Mouse (Mus musculus): ENCODE data around the gene Ston1. TPM values are rescaled to one million over a fixed set of nuclear protein-coding genes. Genes with fewer than 3 reads are reported as not detected.

Ston1 gene
- 0.77 and 0.96 TPM in 2 replicates for polyA plus RNA-seq (2015; fragmentation: Nextera tagmentation; extraction: Ambion mirVana)

- Histone ChIP-seq H3K27me3 (peaks cover 6% of the 10 kb centered on the region), H3K9me3 (replicated peaks) (no peaks in the 10 kb centered on the region), H3K9ac (peak within 1 kb of the TSS; percentile 23; the same call in 1 of the 2 replicates), H3K4me2 (peak within 1 kb of the TSS; percentile 68), H3K4me3 (replicated peaks) (peak within 1 kb of the TSS; percentile 55), H3K27ac (replicated peaks) (0 out of 2 replicates have a peak within 1 kb of the TSS, but pooled peaks have one; percentile 24), H3K36me3 (replicated peaks) (no peaks in the 10 kb centered on the region), H3K4me1 (replicated peaks) (peaks cover 6% of the 10 kb centered on the region)
- under 1% methylated on average over 41 of the region's 41 CpGs for WGBS (ENCODE audit: insufficient replicate concordance)
- peak; percentile 76 for ATAC-seq (ENCODE audit: insufficient read depth)
Measured at GRCm38 (mm10) chr17:88597222-88598055, at the start of gene Ston1. Ston1 (plus strand) TSS chr17:88597684.

- Histone ChIP-seq H3K36me3 (replicated peaks) (peaks cover 26% of the 10 kb centered on the region), H3K9ac (no peak overlapping the region), H3K27me3 (no peaks in the 10 kb centered on the region), H3K9me3 (replicated peaks) (no peaks in the 10 kb centered on the region), H3K4me3 (replicated peaks) (no peak overlapping the region), H3K4me1 (replicated peaks) (peaks cover 43% of the 10 kb centered on the region), H3K4me2 (0 out of 2 replicates have a peak overlapping the region, but pooled peaks have one; percentile 4), H3K27ac (replicated peaks) (no peak overlapping the region)
- WGBS (ENCODE audit: insufficient replicate concordance) = 60% methylated on average over 24 of the region's 24 CpGs
- peak; percentile 45 for ATAC-seq (ENCODE audit: insufficient read depth)
Measured at GRCm38 (mm10) chr17:88549411-88550191, 47.9 kb upstream of the Ston1 start.

DNA sequence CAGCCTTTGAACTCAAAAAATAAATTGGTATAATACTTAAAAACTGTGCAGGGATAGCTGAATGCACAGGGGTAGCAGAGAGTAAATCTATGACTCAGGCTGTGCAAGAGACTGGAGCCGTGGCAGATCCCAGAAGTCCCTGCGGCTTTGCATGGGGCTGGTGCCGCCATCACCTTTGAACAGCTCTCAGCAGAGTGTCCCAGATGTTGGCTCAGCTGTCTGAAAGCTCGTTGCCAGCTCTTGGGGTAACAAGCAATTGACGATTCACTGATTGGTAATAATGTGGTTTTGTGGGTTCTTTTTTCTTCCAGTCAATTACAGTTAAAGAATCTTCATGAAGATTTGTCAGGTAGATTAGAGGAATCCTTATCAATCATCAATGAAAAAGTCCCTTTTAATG, 47.1 kb upstream of the Ston1 start:
- no peak for ATAC-seq (ENCODE audit: insufficient read depth)
- Histone ChIP-seq H3K27me3 (no peaks in the 10 kb centered on the region), H3K9me3 (replicated peaks) (no peaks in the 10 kb centered on the region), H3K9ac (no peak overlapping the region), H3K4me3 (replicated peaks) (no peak overlapping the region), H3K27ac (replicated peaks) (no peak overlapping the region), H3K4me2 (no peak overlapping the region), H3K4me1 (replicated peaks) (peaks cover 42% of the 10 kb centered on the region), H3K36me3 (replicated peaks) (peaks cover 32% of the 10 kb centered on the region)
- 67% methylated on average over 5 of the region's 5 CpGs for WGBS (ENCODE audit: insufficient replicate concordance)

- ATAC-seq (ENCODE audit: insufficient read depth) = no peak
- Histone ChIP-seq H3K27me3 (no peaks in the 10 kb centered on the region), H3K36me3 (replicated peaks) (peaks cover 31% of the 10 kb centered on the region), H3K4me1 (replicated peaks) (peaks cover 41% of the 10 kb centered on the region), H3K4me2 (no peak overlapping the region), H3K27ac (replicated peaks) (peak overlapping the region; percentile 60; the same call in 1 of the 2 replicates), H3K4me3 (replicated peaks) (no peak overlapping the region), H3K9ac (no peak overlapping the region), H3K9me3 (replicated peaks) (no peaks in the 10 kb centered on the region)
- WGBS (ENCODE audit: insufficient replicate concordance) = 35% methylated on average over 10 of the region's 10 CpGs
Measured at GRCm38 (mm10) chr17:88550981-88551940, 46.2 kb upstream of the Ston1 start.

DNA sequence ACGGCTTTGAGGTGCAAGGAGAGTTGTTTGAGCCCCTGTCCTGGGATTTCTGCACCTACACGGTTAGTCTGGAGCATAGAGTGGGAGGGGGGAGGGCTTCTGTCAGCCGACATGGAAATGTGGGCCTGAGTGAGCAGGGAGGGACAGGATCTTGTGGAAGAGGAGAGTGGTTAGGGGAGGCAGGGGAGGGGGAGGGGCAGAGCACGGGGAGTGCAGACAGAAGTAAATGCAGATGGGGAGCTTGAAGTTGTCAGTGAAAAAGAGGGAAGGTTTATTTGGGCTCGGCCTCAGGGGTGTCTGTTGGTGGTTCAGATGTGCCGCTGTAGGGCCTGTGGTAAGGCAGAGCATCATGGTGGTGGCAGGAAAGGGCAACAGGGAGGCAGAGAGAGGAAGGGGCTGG, 44.9 kb upstream of the Ston1 start:
- no peak for ATAC-seq (ENCODE audit: insufficient read depth)
- no peak overlapping the region for H3K9ac ChIP-seq
- no peaks in the 10 kb centered on the region for H3K27me3 ChIP-seq
- H3K27ac ChIP-seq (replicated peaks) = 0 out of 2 replicates have a peak overlapping the region, but pooled peaks have one; percentile 1
- H3K9me3 ChIP-seq (replicated peaks) = no peaks in the 10 kb centered on the region
- peaks cover 27% of the 10 kb centered on the region for H3K36me3 ChIP-seq (replicated peaks)
- 40% methylated on average over 6 of the region's 6 CpGs for WGBS (ENCODE audit: insufficient replicate concordance)
- no peak overlapping the region for H3K4me3 ChIP-seq (replicated peaks)
- no peak overlapping the region for H3K4me2 ChIP-seq
- peaks cover 41% of the 10 kb centered on the region for H3K4me1 ChIP-seq (replicated peaks)

DNA sequence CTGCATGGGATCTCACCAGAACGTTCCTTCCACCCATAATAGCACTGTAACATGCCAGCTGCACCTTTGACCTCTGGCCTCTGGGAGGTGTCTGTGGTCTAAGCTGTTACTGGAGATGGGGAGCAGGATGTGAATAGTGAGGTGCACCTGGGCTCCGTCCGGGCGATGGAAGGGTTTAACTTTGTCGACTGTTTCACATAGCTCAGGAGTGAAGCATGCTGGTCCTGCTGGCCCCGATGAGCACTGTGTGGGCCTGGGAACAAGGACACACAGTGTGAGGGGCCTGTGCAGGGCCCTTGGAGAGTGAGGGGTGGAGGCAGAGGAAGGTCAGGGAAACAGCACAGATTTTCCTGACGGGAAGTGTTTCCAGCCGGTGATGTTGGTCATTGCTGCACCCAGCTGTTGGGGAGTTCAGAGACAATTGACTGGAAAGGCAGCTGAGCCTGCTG, 44.5 kb upstream of the Ston1 start:
- Histone ChIP-seq H3K4me3 (replicated peaks) (no peak overlapping the region), H3K27ac (replicated peaks) (no peak overlapping the region), H3K4me2 (no peak overlapping the region), H3K4me1 (replicated peaks) (peaks cover 42% of the 10 kb centered on the region), H3K9me3 (replicated peaks) (no peaks in the 10 kb centered on the region), H3K36me3 (replicated peaks) (peaks cover 24% of the 10 kb centered on the region), H3K9ac (no peak overlapping the region), H3K27me3 (no peaks in the 10 kb centered on the region)
- peak; percentile 20; the same call in 1 of the 2 replicates for ATAC-seq (ENCODE audit: insufficient read depth)
- WGBS (ENCODE audit: insufficient replicate concordance) = 68% methylated on average over 8 of the region's 8 CpGs

DNA sequence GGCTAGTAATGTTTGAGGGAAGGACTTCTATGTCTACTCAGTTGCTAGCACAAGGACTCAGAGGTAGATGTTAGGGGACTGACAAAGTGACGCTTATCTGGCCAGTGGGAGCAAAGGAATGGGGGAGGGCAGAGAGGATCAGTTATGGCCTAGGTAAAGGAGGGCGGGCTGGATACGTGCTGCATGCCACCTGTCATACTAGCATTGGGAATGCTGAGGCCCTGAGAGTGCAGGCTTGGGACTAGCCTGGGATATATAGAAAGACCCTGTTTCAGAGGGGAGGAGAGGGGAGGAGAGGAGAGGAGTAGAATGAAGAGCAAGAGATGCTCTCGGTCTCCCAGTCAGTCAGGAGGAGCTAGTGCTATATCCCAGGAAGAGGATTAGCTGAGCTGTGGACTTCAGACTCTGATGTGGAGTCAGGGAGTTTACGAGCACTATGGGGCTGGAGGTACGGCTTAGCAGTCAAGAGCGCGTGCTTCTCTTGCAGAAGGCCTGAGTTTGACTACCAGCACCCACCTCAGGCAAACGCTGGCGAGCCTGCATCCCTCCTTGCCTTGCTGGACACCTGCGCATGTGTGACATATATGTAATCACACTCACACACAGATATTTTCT, 43.9 kb upstream of the Ston1 start:
- Histone ChIP-seq H3K4me1 (replicated peaks) (peaks cover 44% of the 10 kb centered on the region), H3K4me3 (replicated peaks) (no peak overlapping the region), H3K4me2 (no peak overlapping the region), H3K27ac (replicated peaks) (no peak overlapping the region), H3K9ac (no peak overlapping the region), H3K9me3 (replicated peaks) (no peaks in the 10 kb centered on the region), H3K27me3 (no peaks in the 10 kb centered on the region), H3K36me3 (replicated peaks) (peaks cover 22% of the 10 kb centered on the region)
- WGBS (ENCODE audit: insufficient replicate concordance) = 69% methylated on average over 11 of the region's 11 CpGs
- no peak for ATAC-seq (ENCODE audit: insufficient read depth)

DNA sequence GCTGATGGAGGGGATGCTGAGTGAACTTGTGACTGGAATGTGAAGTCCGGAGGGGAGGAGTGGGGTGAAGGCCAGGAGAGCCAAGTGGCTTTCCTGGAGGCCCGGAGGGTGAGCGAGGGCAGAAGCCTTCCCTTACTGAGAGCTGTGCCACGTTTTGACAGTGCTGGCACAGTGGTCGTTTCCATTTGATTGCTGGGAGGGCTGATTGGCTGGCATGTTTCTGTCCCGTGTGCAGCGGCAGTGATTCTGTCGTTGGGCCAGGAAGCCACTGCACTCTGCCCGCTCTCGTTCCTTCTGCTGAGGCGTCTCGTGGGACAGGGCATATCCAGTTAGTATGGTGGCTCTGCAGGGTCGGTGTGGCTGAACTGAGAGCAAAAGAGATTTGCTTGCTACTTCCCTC, 41.3 kb upstream of the Ston1 start:
- no peak overlapping the region for H3K27ac ChIP-seq (replicated peaks)
- 73% methylated on average over 13 of the region's 13 CpGs for WGBS (ENCODE audit: insufficient replicate concordance)
- no peaks in the 10 kb centered on the region for H3K27me3 ChIP-seq
- no peak overlapping the region for H3K9ac ChIP-seq
- no peak overlapping the region for H3K4me2 ChIP-seq
- H3K4me1 ChIP-seq (replicated peaks) = peaks cover 26% of the 10 kb centered on the region
- H3K9me3 ChIP-seq (replicated peaks) = no peaks in the 10 kb centered on the region
- no peak for ATAC-seq (ENCODE audit: insufficient read depth)
- H3K36me3 ChIP-seq (replicated peaks) = peaks cover 19% of the 10 kb centered on the region
- no peak overlapping the region for H3K4me3 ChIP-seq (replicated peaks)

DNA sequence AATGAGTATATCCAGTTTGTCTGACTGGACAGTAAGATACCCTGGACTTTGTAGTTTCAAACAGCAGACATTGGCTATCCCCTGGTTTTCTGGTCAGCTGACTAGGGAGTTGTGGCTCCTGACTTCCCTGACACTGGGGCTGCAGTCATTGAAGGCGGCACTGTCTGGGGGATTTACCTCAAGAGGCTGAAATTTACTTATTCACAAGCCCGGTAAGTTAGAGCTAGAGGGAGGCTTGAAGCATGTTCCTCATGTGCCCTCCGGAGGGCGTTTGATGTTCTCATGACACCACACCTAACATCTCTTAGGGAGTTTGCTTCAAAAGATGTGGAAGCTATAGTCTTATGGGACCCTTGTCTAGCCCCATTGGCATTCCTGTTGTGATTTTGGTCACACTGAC, 40.8 kb upstream of the Ston1 start:
- Histone ChIP-seq H3K9me3 (replicated peaks) (no peaks in the 10 kb centered on the region), H3K4me1 (replicated peaks) (peaks cover 23% of the 10 kb centered on the region), H3K9ac (no peak overlapping the region), H3K27ac (replicated peaks) (no peak overlapping the region), H3K27me3 (no peaks in the 10 kb centered on the region), H3K36me3 (replicated peaks) (peaks cover 23% of the 10 kb centered on the region), H3K4me2 (no peak overlapping the region), H3K4me3 (replicated peaks) (no peak overlapping the region)
- 71% methylated on average over 4 of the region's 4 CpGs for WGBS (ENCODE audit: insufficient replicate concordance)
- ATAC-seq (ENCODE audit: insufficient read depth) = no peak

DNA sequence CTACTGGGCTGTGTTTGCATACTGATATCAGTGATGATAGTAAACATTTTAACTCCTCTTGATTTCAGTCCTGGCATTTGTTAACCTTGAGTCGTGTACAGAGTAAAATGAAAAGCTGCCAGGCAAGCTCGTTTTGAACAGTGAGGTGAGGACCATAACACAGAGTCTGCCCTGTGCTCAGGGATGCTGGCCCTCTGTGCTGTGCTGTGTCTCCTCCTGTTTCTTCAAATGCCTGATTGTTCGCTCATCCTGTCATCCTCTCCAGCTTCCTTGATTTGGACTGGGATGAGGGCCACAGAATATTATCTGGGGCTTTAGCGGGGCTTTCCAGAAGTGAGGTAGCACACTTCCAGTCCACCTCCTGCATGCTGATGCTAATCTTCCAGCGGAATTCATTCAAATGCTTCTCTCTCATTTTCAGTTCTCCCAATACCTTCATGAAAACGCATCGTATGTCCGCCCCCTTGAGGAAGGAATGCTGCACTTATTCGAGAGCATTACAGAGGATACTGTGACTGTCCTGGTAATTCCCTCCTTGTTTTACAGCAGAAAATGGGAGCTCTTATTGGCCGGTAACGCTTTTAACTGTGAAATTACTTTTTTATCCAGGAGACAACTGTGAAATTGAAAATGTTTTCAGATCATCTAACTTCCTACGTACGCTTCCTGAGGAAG, 39.2 kb upstream of the Ston1 start:
- Histone ChIP-seq H3K4me1 (replicated peaks) (peaks cover 11% of the 10 kb centered on the region), H3K4me2 (no peak overlapping the region), H3K27ac (replicated peaks) (no peak overlapping the region), H3K9ac (no peak overlapping the region), H3K9me3 (replicated peaks) (no peaks in the 10 kb centered on the region), H3K27me3 (no peaks in the 10 kb centered on the region), H3K36me3 (replicated peaks) (peaks cover 29% of the 10 kb centered on the region), H3K4me3 (replicated peaks) (no peak overlapping the region)
- ATAC-seq (ENCODE audit: insufficient read depth) = no peak
- 60% methylated on average over 13 of the region's 13 CpGs for WGBS (ENCODE audit: insufficient replicate concordance)
